Mouse (Mus musculus) heart, adult 11 months (tissue): ENCODE data around the gene Mms22l.
"Not testable (repeated sequence)": the region's sequence is repeated elsewhere in the genome, so short reads cannot be mapped to it uniquely, and the experiment has no call there.

Source experiments
- DNase-seq: peaks from one replicate; pipeline ENCODE4 v3.0.0; 2022

Gene Mms22l

GRCm38 (mm10) chr4:24496116-24496952 is at the start of gene Mms22l:
Gene Mms22l (plus strand): TSS chr4:24496451.
- peak; percentile 98 for DNase-seq

GRCm38 (mm10) chr4:24484046-24484445 is 12.2 kb upstream of the Mms22l start:
- not testable (repeated sequence) for DNase-seq

GRCm38 (mm10) chr4:24496953-24497319 is 685 bp downstream of the Mms22l start:
- no peak for DNase-seq

- no peak for DNase-seq
Measured at GRCm38 (mm10) chr4:24509195-24509594, 12.9 kb downstream of the Mms22l start.

- no peak for DNase-seq
Measured at GRCm38 (mm10) chr4:24536989-24537388, 40.7 kb downstream of the Mms22l start.

- no peak for DNase-seq
Measured at GRCm38 (mm10) chr4:24543421-24543820, 47.2 kb downstream of the Mms22l start.

- DNase-seq, result no peak
Measured at GRCm38 (mm10) chr4:24544677-24545151, 48.5 kb downstream of the Mms22l start.

- no peak for DNase-seq
Measured at GRCm38 (mm10) chr4:24556116-24556820, 60.0 kb downstream of the Mms22l start.

- no peak for DNase-seq
Measured at GRCm38 (mm10) chr4:24557149-24557548, 60.9 kb downstream of the Mms22l start.

- no peak for DNase-seq
Measured at GRCm38 (mm10) chr4:24568026-24568425, 71.8 kb downstream of the Mms22l start.

GRCm38 (mm10) chr4:24568989-24569556 is 72.8 kb downstream of the Mms22l start:
- DNase-seq, result no peak

- DNase-seq, result peak; percentile 90
Measured at GRCm38 (mm10) chr4:24574276-24574675, 78.0 kb downstream of the Mms22l start.

GRCm38 (mm10) chr4:24577594-24577993 is 81.3 kb downstream of the Mms22l start:
- no peak for DNase-seq

- no peak for DNase-seq
Measured at GRCm38 (mm10) chr4:24582295-24582694, 86.0 kb downstream of the Mms22l start.

GRCm38 (mm10) chr4:24583997-24584396 is 87.7 kb downstream of the Mms22l start:
- DNase-seq, result no peak

- DNase-seq, result no peak
Measured at GRCm38 (mm10) chr4:24594824-24595223, 98.6 kb downstream of the Mms22l start.

GRCm38 (mm10) chr4:24596942-24597611 is 100.8 kb downstream of the Mms22l start:
- no peak for DNase-seq

- DNase-seq, result peak; percentile 45
Measured at GRCm38 (mm10) chr4:24598637-24599036, 102.4 kb downstream of the Mms22l start.

- DNase-seq, result peak; percentile 67
Measured at GRCm38 (mm10) chr4:24601711-24602110, 105.5 kb downstream of the Mms22l start.

GRCm38 (mm10) chr4:24609085-24609484 is 112.8 kb downstream of the Mms22l start:
- DNase-seq, result no peak

GRCm38 (mm10) chr4:24609564-24609963 is 113.3 kb downstream of the Mms22l start:
- DNase-seq, result no peak

- peak; percentile 28 for DNase-seq
Measured at GRCm38 (mm10) chr4:24620005-24620404, 123.8 kb downstream of the Mms22l start.

GRCm38 (mm10) chr4:24620440-24620839 is 124.2 kb downstream of the Mms22l start:
- peak; percentile 49 for DNase-seq
